Mouse (Mus musculus) spleen, adult 2 months (tissue): ENCODE results near the gene Cand1.

ENCODE experiments used
- CTCF ChIP-seq: fragments of 200-500 bp; IDR thresholded peaks from 2 replicates; pipeline ENCODE4 v1.5.1; 2011; ENCODE audit warnings: mild to moderate bottlenecking, inconsistent platforms; ENCODE audit not compliant: insufficient read depth, insufficient read length, insufficient replicate concordance; ENCODE audit errors: extremely low read depth
- POLR2A ChIP-seq: fragments of 200-500 bp; IDR thresholded peaks from 2 replicates; pipeline ENCODE4 v1.6.1; 2011; ENCODE audit warnings: low read depth, low read length, inconsistent platforms

- no peak for TF ChIP-seq CTCF
- no peak for TF ChIP-seq POLR2A
Measured at GRCm38 (mm10) chr10:119169237-119169636, 70.6 kb downstream of the Cand1 start.
